Mouse (Mus musculus) regulatory T cell (primary cell): Measurements from ENCODE around the gene 4930404N11Rik.

ENCODE experiments used
- in situ Hi-C: fragments of 300-600 bp; cut with MboI, MseI; formaldehyde crosslinking; loops from one replicate; pipeline ENCODE4 v1.15.1; 2025; ENCODE audit warnings: high pct_unique_total_duplicates

The 4930404N11Rik gene

GRCm38 (mm10) chr10:81401521-81402226 is 36.1 kb upstream of the 4930404N11Rik start:
- in situ Hi-C loops: no loop called here

- in situ Hi-C loops: no loop called here
Observed at GRCm38 (mm10) chr10:81401205-81401520, 35.5 kb upstream of the 4930404N11Rik start.

GRCm38 (mm10) chr10:81400371-81401204 is 35.0 kb upstream of the 4930404N11Rik start:
- in situ Hi-C loops: no loop called here

- in situ Hi-C loops: no loop called here
Observed at GRCm38 (mm10) chr10:81399798-81400308, 34.2 kb upstream of the 4930404N11Rik start.

- in situ Hi-C loops: no loop called here
Observed at GRCm38 (mm10) chr10:81399296-81399695, 33.7 kb upstream of the 4930404N11Rik start.

- in situ Hi-C loops: no loop called here
Observed at GRCm38 (mm10) chr10:81396749-81397148, 31.1 kb upstream of the 4930404N11Rik start.

- in situ Hi-C loops: no loop called here
Observed at GRCm38 (mm10) chr10:81395865-81396264, 30.2 kb upstream of the 4930404N11Rik start.

- in situ Hi-C loops: no loop called here
Observed at GRCm38 (mm10) chr10:81395127-81395526, 29.5 kb upstream of the 4930404N11Rik start.

GRCm38 (mm10) chr10:81393456-81394063 is 27.9 kb upstream of the 4930404N11Rik start:
- in situ Hi-C loops: loop anchor here (5.0 kb wide), 1 partner anchor 49 kb away; no protein-coding TSS in a partner anchor

GRCm38 (mm10) chr10:81392781-81393185 is 27.2 kb upstream of the 4930404N11Rik start, which contains the start of gene Smim24:
Gene Smim24, plus strand, starts transcription at chr10:81393051.
- in situ Hi-C loops: loop anchor here (5.0 kb wide), 1 partner anchor 50 kb away; no protein-coding TSS in a partner anchor

GRCm38 (mm10) chr10:81392270-81392669 is 26.7 kb upstream of the 4930404N11Rik start:
- in situ Hi-C loops: loop anchor here (5.0 kb wide), 1 partner anchor 50 kb away; no protein-coding TSS in a partner anchor

GRCm38 (mm10) chr10:81390678-81390965 is 25.0 kb upstream of the 4930404N11Rik start:
- in situ Hi-C loops: loop anchor here (5.0 kb wide), 1 partner anchor 52 kb away; no protein-coding TSS in a partner anchor

GRCm38 (mm10) chr10:81389801-81390677 is 24.4 kb upstream of the 4930404N11Rik start:
- in situ Hi-C loops: loop anchor here (5.0 kb wide), 1 partner anchor 52 kb away; no protein-coding TSS in a partner anchor

- in situ Hi-C loops: no loop called here
Observed at GRCm38 (mm10) chr10:81389373-81389772, 23.8 kb upstream of the 4930404N11Rik start.

- in situ Hi-C loops: no loop called here
Observed at GRCm38 (mm10) chr10:81388505-81389055, 23.0 kb upstream of the 4930404N11Rik start, which contains the start of gene Gm48552. Gene Gm48552, plus strand, starts transcription at chr10:81389005.

GRCm38 (mm10) chr10:81387716-81388115 is 22.1 kb upstream of the 4930404N11Rik start:
- in situ Hi-C loops: no loop called here

- in situ Hi-C loops: no loop called here
Observed at GRCm38 (mm10) chr10:81385603-81386306, 20.1 kb upstream of the 4930404N11Rik start.

- in situ Hi-C loops: no loop called here
Observed at GRCm38 (mm10) chr10:81384605-81384982, 19.0 kb upstream of the 4930404N11Rik start.

GRCm38 (mm10) chr10:81383802-81384604 is 18.4 kb upstream of the 4930404N11Rik start, which contains the start of the genes Dohh and Gm48551:
Gene Dohh, plus strand, starts transcription at chr10:81384428.
Gene Gm48551, plus strand, starts transcription at chr10:81384466.
- in situ Hi-C loops: no loop called here
